In genomic region chr19:31658751-31659397, GRCm38 (mm10) we compare ENCODE assay signal across 22 mouse cellular contexts.
DNase-seq lines count a peak whose midpoint lies in the region; ATAC-seq and TF ChIP-seq lines count a peak whose summit lies in the region.
"Had no signal": no experiment of that assay in that cellular context is flagged by ENCODE, and none has a peak within 500 bp of the region (broad histone marks: within the 10 kb centered on the region; RNA-seq: fewer than 3 reads in every experiment).

No protein-coding gene starts in this region.

- TF ChIP-seq CTCF in forebrain, postnatal 0 days (IDR thresholded peaks at IDR 0.05; ENCODE audit: low read depth): no peak
- no peak for TF ChIP-seq CTCF in olfactory bulb, adult 2 months (IDR thresholded peaks at IDR 0.05; ENCODE audit: insufficient read depth, low read depth, low read length)

- H3K4me2 ChIP-seq in forebrain, postnatal 0 days (ENCODE audit: low read depth): no peak overlapping the region
- no peak overlapping the region for H3K4me2 ChIP-seq in forebrain, embryonic 12.5 days
- H3K4me2 ChIP-seq in midbrain, embryonic 12.5 days (replicated peaks): no peak overlapping the region
- H3K4me2 ChIP-seq in midbrain, embryonic 14.5 days (ENCODE audit: low read length): no peak overlapping the region
- H3K4me2 ChIP-seq: embryonic facial prominence, embryonic 13.5 days; kidney, embryonic 15.5 days; liver, embryonic 12.5 days had no signal

- H3K36me3 ChIP-seq in forebrain, postnatal 0 days (ENCODE audit: insufficient read depth): no peaks in the 10 kb centered on the region
- no peaks in the 10 kb centered on the region for H3K36me3 ChIP-seq in forebrain, embryonic 12.5 days (replicated peaks)
- no peaks in the 10 kb centered on the region for H3K36me3 ChIP-seq in midbrain, embryonic 12.5 days
- H3K36me3 ChIP-seq in midbrain, embryonic 10.5 days: no peaks in the 10 kb centered on the region
- no peaks in the 10 kb centered on the region for H3K36me3 ChIP-seq in midbrain, embryonic 14.5 days (ENCODE audit: control insufficient read depth, insufficient read depth, low read length)
- H3K36me3 ChIP-seq: embryonic facial prominence, embryonic 13.5 days; forebrain, embryonic 10.5 days; kidney, embryonic 15.5 days; liver, embryonic 12.5 days had no signal

- H3K4me3 ChIP-seq in forebrain, postnatal 0 days (ENCODE audit: low read depth, low read length): no peak overlapping the region
- no peak overlapping the region for H3K4me3 ChIP-seq in forebrain, embryonic 12.5 days (replicated peaks)
- H3K4me3 ChIP-seq in midbrain, embryonic 12.5 days: no peak overlapping the region
- no peak overlapping the region for H3K4me3 ChIP-seq in midbrain, embryonic 10.5 days
- no peak overlapping the region for H3K4me3 ChIP-seq in midbrain, embryonic 14.5 days (replicated peaks; ENCODE audit: low read depth, low read length)
- no peak overlapping the region for H3K4me3 ChIP-seq in olfactory bulb, adult 2 months (ENCODE audit: insufficient read depth, low read depth, low read length)
- H3K4me3 ChIP-seq: embryonic facial prominence, embryonic 13.5 days; forebrain, embryonic 10.5 days; kidney, embryonic 15.5 days; liver, embryonic 12.5 days had no signal

- peak; percentile 72 for ATAC-seq in forebrain, postnatal 0 days
- ATAC-seq in forebrain, embryonic 12.5 days (ENCODE audit: low FRiP score): no peak
- ATAC-seq in midbrain, embryonic 12.5 days (ENCODE audit: low FRiP score, low read depth): peak; percentile 35; the same call in 1 of the 2 replicates
- no peak for ATAC-seq in midbrain, embryonic 14.5 days (ENCODE audit: low FRiP score, low TSS enrichment)
- ATAC-seq: liver, embryonic 12.5 days; liver, postnatal 0 days had no signal

- 43% methylated on average over 1 of the region's 1 CpGs for WGBS in forebrain, postnatal 0 days
- 74% methylated on average over 1 of the region's 1 CpGs for WGBS in forebrain, embryonic 12.5 days
- 63% methylated on average over 1 of the region's 1 CpGs for WGBS in midbrain, embryonic 12.5 days
- WGBS in midbrain, embryonic 10.5 days: 79% methylated on average over 1 of the region's 1 CpGs
- WGBS in midbrain, embryonic 14.5 days: 73% methylated on average over 1 of the region's 1 CpGs
- WGBS in olfactory bulb, adult 2 months: 42% methylated on average over 1 of the region's 1 CpGs

- DNase-seq in forebrain, postnatal 0 days: peak; percentile 63
- no peak for DNase-seq in midbrain, embryonic 10.5 days (ENCODE audit: low spot score)
- DNase-seq in midbrain, embryonic 14.5 days: peak; percentile 56
- DNase-seq in ovary, adult 18-20 months (ENCODE audit: low spot score): no peak
- DNase-seq: adrenal gland, postnatal 14 days; cerebellum, adult 18-20 months; cerebellum, postnatal 10 days; heart, postnatal 14 days; kidney, adult 18-20 months; kidney, postnatal 25 days; layer of hippocampus, postnatal 36 days; left cerebral cortex, postnatal 4 days; liver, postnatal 0 days; lung, postnatal 36 days; right cerebral cortex, postnatal 14 days had no signal

- no peak for TF ChIP-seq POLR2A in olfactory bulb, adult 2 months (IDR thresholded peaks at IDR 0.05; ENCODE audit: insufficient read depth, low read depth, low read length)

- no peak overlapping the region for H3K27ac ChIP-seq in forebrain, postnatal 0 days (ENCODE audit: low read depth, low read length)
- no peak overlapping the region for H3K27ac ChIP-seq in forebrain, embryonic 12.5 days
- no peak overlapping the region for H3K27ac ChIP-seq in midbrain, embryonic 12.5 days (replicated peaks)
- H3K27ac ChIP-seq in midbrain, embryonic 10.5 days (replicated peaks): no peak overlapping the region
- no peak overlapping the region for H3K27ac ChIP-seq in midbrain, embryonic 14.5 days (replicated peaks; ENCODE audit: low read depth, low read length)
- peak overlapping the region; percentile 43 for H3K27ac ChIP-seq in olfactory bulb, adult 2 months (ENCODE audit: insufficient read depth, low read depth, low read length)
- H3K27ac ChIP-seq: embryonic facial prominence, embryonic 13.5 days; forebrain, embryonic 10.5 days; kidney, embryonic 15.5 days; liver, embryonic 12.5 days had no signal

- H3K27me3 ChIP-seq in forebrain, postnatal 0 days (ENCODE audit: insufficient read depth, low read length): no peaks in the 10 kb centered on the region
- H3K27me3 ChIP-seq in forebrain, embryonic 12.5 days: no peaks in the 10 kb centered on the region
- no peaks in the 10 kb centered on the region; the same call in 1 of the 2 replicates for H3K27me3 ChIP-seq in midbrain, embryonic 12.5 days
- peaks cover 8% of the 10 kb centered on the region; the same call in 1 of the 2 replicates for H3K27me3 ChIP-seq in midbrain, embryonic 10.5 days (ENCODE audit: low read depth, poor library complexity, severe bottlenecking)
- H3K27me3 ChIP-seq in midbrain, embryonic 14.5 days (ENCODE audit: control insufficient read depth, insufficient read depth, low read length): no peaks in the 10 kb centered on the region
- H3K27me3 ChIP-seq: embryonic facial prominence, embryonic 13.5 days had no signal

- no peaks in the 10 kb centered on the region for H3K9me3 ChIP-seq in forebrain, postnatal 0 days (ENCODE audit: low read length)
- H3K9me3 ChIP-seq in forebrain, embryonic 12.5 days: no peaks in the 10 kb centered on the region
- no peaks in the 10 kb centered on the region for H3K9me3 ChIP-seq in midbrain, embryonic 12.5 days
- no peaks in the 10 kb centered on the region for H3K9me3 ChIP-seq in midbrain, embryonic 10.5 days (replicated peaks)
- H3K9me3 ChIP-seq in midbrain, embryonic 14.5 days (ENCODE audit: control insufficient read depth, low read length): no peaks in the 10 kb centered on the region
- H3K9me3 ChIP-seq: embryonic facial prominence, embryonic 13.5 days; forebrain, embryonic 10.5 days; kidney, embryonic 15.5 days; liver, embryonic 12.5 days had no signal

- H3K4me1 ChIP-seq in forebrain, postnatal 0 days (ENCODE audit: insufficient read depth): peaks cover 5% of the 10 kb centered on the region; the same call in 1 of the 2 replicates
- peaks cover 13% of the 10 kb centered on the region for H3K4me1 ChIP-seq in forebrain, embryonic 12.5 days
- H3K4me1 ChIP-seq in midbrain, embryonic 12.5 days: 0 out of 2 replicates have a peak, but pooled peaks cover 7% of the 10 kb centered on the region
- H3K4me1 ChIP-seq in midbrain, embryonic 10.5 days: peaks cover 16% of the 10 kb centered on the region
- peaks cover 13% of the 10 kb centered on the region for H3K4me1 ChIP-seq in midbrain, embryonic 14.5 days (ENCODE audit: control insufficient read depth, insufficient read depth, low read length)
- peaks cover 7% of the 10 kb centered on the region for H3K4me1 ChIP-seq in olfactory bulb, adult 2 months (ENCODE audit: control insufficient read depth, insufficient read depth, low read length)
- H3K4me1 ChIP-seq: liver, embryonic 12.5 days had no signal

- no peak overlapping the region for H3K9ac ChIP-seq in forebrain, postnatal 0 days
- H3K9ac ChIP-seq in forebrain, embryonic 12.5 days: no peak overlapping the region
- no peak overlapping the region for H3K9ac ChIP-seq in midbrain, embryonic 12.5 days (replicated peaks)
- no peak overlapping the region for H3K9ac ChIP-seq in midbrain, embryonic 14.5 days (replicated peaks; ENCODE audit: low read length)
- H3K9ac ChIP-seq: embryonic facial prominence, embryonic 13.5 days; kidney, embryonic 15.5 days; liver, embryonic 12.5 days; liver, postnatal 0 days had no signal

Comparison
In these comparisons a context has a peak if more than half of its experiments do, and no peak if none do; other contexts are left out.
1. ATAC-seq: peak in forebrain, postnatal 0 days (single experiment) and midbrain, embryonic 12.5 days (single experiment); none in forebrain, embryonic 12.5 days (single experiment) and midbrain, embryonic 14.5 days (single experiment).
2. DNase-seq: peak in forebrain, postnatal 0 days (single experiment) and midbrain, embryonic 14.5 days (single experiment); none in midbrain, embryonic 10.5 days (single experiment) and ovary, adult 18-20 months (single experiment).